Mouse (Mus musculus) heart, adult 2 months (tissue): ENCODE results near the gene Vnn3.

Experiments used
- CTCF ChIP-seq: fragments of 200-600 bp; IDR thresholded peaks from 2 replicates; pipeline ENCODE4 v1.8.1; 2022; ENCODE audit warnings: antibody characterized with exemption, mild to moderate bottlenecking, moderate library complexity
- EP300 ChIP-seq: fragments of 200-500 bp; IDR thresholded peaks from 2 replicates; pipeline ENCODE4 v1.6.1; 2011; ENCODE audit warnings: low read depth, low read length, control low read depth; ENCODE audit not compliant: insufficient read depth
- POLR2A ChIP-seq: fragments of 200-500 bp; IDR thresholded peaks from 2 replicates; pipeline ENCODE4 v1.6.1; 2011; ENCODE audit warnings: mild to moderate bottlenecking, low read depth, low read length, control low read depth; ENCODE audit not compliant: insufficient read depth

DNA sequence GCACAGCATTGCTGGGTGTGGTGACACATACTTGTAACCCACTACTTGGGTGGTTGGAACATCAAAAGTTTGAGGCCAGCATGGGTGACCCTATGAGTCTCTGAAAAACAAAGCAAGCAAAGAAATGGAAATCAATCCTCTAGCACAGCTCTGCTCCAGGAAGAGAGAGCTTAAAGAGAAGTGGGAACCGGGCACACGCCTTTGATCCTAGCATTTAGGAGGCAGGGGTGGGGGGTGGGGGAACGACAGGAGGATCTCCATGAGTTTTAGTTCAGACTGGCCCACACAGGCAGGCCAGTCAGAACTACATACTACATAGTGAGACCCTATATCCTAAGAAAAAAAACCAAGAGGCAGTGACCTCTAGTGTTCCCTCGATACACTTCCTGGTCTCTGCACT lies 45.1 kb upstream of the Vnn3 start:
- TF ChIP-seq POLR2A = no peak
- no peak for TF ChIP-seq EP300
- no peak for TF ChIP-seq CTCF
